Mouse (Mus musculus) hindbrain, embryonic 15.5 days (tissue): ENCODE measurements around the gene Ppfibp1. TPM values are rescaled to one million over a fixed set of nuclear protein-coding genes. Genes with fewer than 3 reads are reported as not detected.

Experiments used
- ATAC-seq: fragments of 200-750 bp; cut with Nextera tagmentation; 2 replicates; pipeline ENCODE4 v1.8.0; 2017; ENCODE audit warnings: low read depth, moderate number of reproducible peaks, moderate TSS enrichment; ENCODE audit not compliant: low FRiP score
- H3K27ac ChIP-seq: fragments of 300-500 bp; sonication (generic); replicated peaks from 2 replicates; pipeline ENCODE4 v1.5.1; 2015; ENCODE audit warnings: mild to moderate bottlenecking, inconsistent platforms
- H3K27me3 ChIP-seq: fragments of 300-500 bp; sonication (generic); 2 replicates; pipeline ENCODE4 v1.6.1; 2015; ENCODE audit warnings: control low read depth, inconsistent platforms
- H3K36me3 ChIP-seq: fragments of 300-500 bp; sonication (generic); 2 replicates; pipeline ENCODE4 v1.6.1; 2015; ENCODE audit warnings: control low read depth, inconsistent platforms
- H3K4me1 ChIP-seq: fragments of 300-500 bp; sonication (generic); replicated peaks from 2 replicates; pipeline ENCODE4 v1.6.1; 2015; ENCODE audit warnings: control low read depth, inconsistent platforms
- H3K4me2 ChIP-seq: fragments of 300-500 bp; sonication (generic); 2 replicates; pipeline ENCODE4 v1.6.1; 2015; ENCODE audit warnings: moderate library complexity, mild to moderate bottlenecking, inconsistent platforms
- H3K4me3 ChIP-seq: fragments of 300-500 bp; sonication (generic); 2 replicates; pipeline ENCODE4 v1.5.1; 2015; ENCODE audit warnings: mild to moderate bottlenecking, inconsistent platforms
- H3K9ac ChIP-seq: fragments of 300-500 bp; sonication (generic); 2 replicates; pipeline ENCODE4 v1.6.1; 2015; ENCODE audit warnings: inconsistent platforms
- H3K9me3 ChIP-seq: fragments of 300-500 bp; sonication (generic); 2 replicates; pipeline ENCODE4 v1.6.1; 2016; ENCODE audit warnings: control low read depth, inconsistent platforms
- WGBS: fragments of 180-500 bp; shearing (Covaris S2); methylation state at CpG from one replicate; pipeline ENCODE4 v1.1.7; 2015; 5-methylcytosine and 5-hydroxymethylcytosine counted together
- polyA plus RNA-seq: library from polyadenylated mRNA; unstranded; fragments of >200 nt; fragmentation: Nextera tagmentation; extraction: Ambion mirVana; gene quantifications from 2 replicates; pipeline ENCODE4 v1.2.1, GENCODE M21; 2015

Gene Ppfibp1
- 12.8 and 17.6 TPM in 2 replicates for polyA plus RNA-seq

DNA sequence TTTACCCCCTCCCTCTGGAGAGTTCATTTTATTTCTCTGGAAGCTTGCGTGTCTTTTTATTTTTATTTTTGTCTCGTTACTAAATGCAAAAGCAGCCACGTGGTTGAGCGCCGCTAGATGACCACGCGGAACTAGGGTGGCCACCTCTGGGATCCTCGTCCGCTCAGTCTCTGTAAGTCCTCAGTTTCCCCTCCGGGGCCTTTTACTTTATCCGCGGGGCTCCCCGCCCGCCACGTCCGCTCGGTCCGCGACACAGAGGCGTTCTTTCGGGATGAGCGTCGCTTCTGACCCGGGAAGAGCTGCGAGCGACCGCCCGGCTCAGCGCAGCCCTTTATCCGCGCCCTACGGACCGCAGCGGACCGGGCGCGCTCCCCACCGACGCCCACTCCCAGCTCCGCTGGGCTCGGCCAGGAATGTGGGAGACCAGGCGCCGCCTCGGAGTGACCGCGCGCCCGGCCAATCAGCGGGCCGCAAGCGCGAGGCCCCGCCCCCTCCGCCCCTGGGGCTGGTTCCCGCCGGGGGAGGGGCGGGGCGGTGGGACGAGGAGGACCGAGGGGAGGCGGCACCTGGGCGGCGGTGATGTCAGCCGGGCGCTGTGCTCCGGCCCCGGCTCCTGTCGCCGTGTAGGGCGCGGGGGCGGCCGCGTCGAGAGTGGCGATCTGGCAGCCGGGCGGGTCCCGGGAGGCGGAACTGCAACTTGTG lies at the start of gene Ppfibp1:
Gene Ppfibp1 (plus strand): TSS at position 530 of the 702 bp plus-strand sequence.
- WGBS, result under 1% methylated on average over 60 of the region's 80 CpGs
- H3K36me3 ChIP-seq, result no peaks in the 10 kb centered on the region
- H3K4me2 ChIP-seq, result peak within 1 kb of the TSS; percentile 86
- H3K4me1 ChIP-seq, result peaks cover 7% of the 10 kb centered on the region
- H3K27me3 ChIP-seq, result no peaks in the 10 kb centered on the region; the same call in 1 of the 2 replicates
- peak within 1 kb of the TSS; percentile 84 for H3K4me3 ChIP-seq
- peak within 1 kb of the TSS; percentile 61; the same call in 1 of the 2 replicates for H3K27ac ChIP-seq
- H3K9ac ChIP-seq, result peak within 1 kb of the TSS; percentile 74
- peak; percentile 95 for ATAC-seq
- no peaks in the 10 kb centered on the region for H3K9me3 ChIP-seq

- Histone ChIP-seq H3K4me2 (no peak overlapping the region), H3K4me1 (no peaks in the 10 kb centered on the region), H3K4me3 (no peak overlapping the region), H3K36me3 (no peaks in the 10 kb centered on the region), H3K27ac (no peak overlapping the region), H3K9ac (no peak overlapping the region), H3K27me3 (no peaks in the 10 kb centered on the region), H3K9me3 (no peaks in the 10 kb centered on the region)
- WGBS, result 96% methylated on average over 4 of the region's 4 CpGs
- no peak for ATAC-seq
These were observed 49.4 kb upstream of the Ppfibp1 start for GRCm38 (mm10) chr6:146838863-146839262.

DNA sequence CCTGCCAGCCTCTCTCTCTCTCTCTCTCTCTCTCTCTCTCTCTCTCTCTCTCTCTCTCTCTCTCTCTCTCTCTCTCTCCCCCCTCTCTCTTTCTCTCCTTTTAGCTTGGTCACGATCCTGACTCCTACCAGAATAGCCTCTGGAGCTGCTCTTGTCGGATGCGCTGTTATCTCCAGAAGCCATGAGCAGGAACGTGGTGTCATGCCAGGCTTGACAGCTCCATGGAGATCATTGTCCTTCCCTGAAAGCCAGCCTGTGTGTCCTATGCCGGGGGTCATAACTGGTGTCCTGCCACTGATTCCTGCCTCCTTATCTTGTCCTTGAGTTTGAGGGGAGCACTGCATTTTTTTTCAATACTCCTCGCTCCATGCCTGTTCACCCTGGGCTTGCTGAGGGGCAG lies 43.4 kb upstream of the Ppfibp1 start:
- H3K9ac ChIP-seq, result no peak overlapping the region
- no peak overlapping the region for H3K4me2 ChIP-seq
- no peaks in the 10 kb centered on the region for H3K27me3 ChIP-seq
- WGBS, result 78% methylated on average over 6 of the region's 6 CpGs
- no peak for ATAC-seq
- H3K27ac ChIP-seq, result no peak overlapping the region
- no peaks in the 10 kb centered on the region for H3K4me1 ChIP-seq
- no peaks in the 10 kb centered on the region for H3K36me3 ChIP-seq
- H3K4me3 ChIP-seq, result no peak overlapping the region
- H3K9me3 ChIP-seq, result no peaks in the 10 kb centered on the region

DNA sequence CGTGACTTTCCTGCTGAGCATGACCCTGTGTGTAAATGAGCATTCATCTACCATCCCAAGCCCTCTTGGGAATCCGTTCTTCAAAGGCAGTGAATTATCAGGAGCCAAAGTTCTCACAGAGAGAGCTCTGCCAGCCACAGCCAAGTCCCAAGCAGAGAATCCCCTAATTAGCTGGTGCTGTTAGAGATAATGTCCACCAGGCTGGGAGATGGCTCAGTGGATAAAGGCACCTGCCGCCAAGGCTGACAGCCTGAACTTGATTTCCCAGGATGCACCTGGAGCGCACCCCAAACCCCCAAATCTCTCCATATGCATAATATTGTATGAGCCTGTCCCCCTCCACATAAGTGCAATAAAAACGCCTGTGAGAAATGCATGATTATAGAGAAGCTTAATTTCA lies 42.9 kb upstream of the Ppfibp1 start:
- H3K4me1 ChIP-seq, result no peaks in the 10 kb centered on the region
- H3K9ac ChIP-seq, result no peak overlapping the region
- H3K4me2 ChIP-seq, result no peak overlapping the region
- H3K36me3 ChIP-seq, result no peaks in the 10 kb centered on the region
- H3K9me3 ChIP-seq, result no peaks in the 10 kb centered on the region
- ATAC-seq, result no peak
- H3K27me3 ChIP-seq, result no peaks in the 10 kb centered on the region
- H3K4me3 ChIP-seq, result no peak overlapping the region
- 74% methylated on average over 5 of the region's 5 CpGs for WGBS
- H3K27ac ChIP-seq, result no peak overlapping the region

DNA sequence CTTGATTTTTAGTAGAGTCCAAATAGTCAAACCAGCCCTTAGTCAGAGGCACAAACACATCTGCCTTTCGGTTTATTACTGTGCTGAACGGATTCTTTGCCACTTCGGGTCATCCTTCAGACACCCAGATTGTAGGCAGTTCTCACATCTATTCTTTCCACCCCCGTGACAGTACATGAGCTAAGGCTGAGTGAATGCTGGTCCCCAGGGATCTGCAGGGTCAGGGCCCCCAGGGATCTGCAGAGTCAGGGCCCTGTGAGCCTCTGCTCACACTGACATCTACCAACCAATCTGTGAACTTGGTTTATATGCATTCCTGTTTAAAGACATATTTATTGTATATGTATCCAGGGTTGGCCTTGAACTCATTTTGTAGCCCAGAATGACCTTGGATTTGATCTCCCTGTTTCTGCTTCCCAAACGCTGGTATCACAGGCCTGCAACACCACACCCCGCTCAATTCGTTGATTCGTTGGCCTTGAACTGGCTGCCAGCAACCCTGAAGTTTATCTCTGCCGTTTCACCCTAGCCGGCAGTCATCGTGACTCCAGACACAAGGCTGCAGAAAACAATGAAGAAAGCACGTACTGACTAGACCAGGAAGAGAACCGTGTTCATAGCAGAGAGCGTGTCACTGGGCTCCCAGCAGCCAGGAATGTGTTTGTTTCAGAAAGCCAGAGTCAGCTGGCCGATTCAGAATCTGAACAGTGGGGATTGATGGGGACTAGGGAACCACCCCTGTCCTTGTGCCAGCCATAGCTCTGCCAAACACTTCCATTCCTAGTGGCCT lies 42.1 kb upstream of the Ppfibp1 start:
- WGBS, result 73% methylated on average over 15 of the region's 15 CpGs
- 0 out of 2 replicates have a peak, but pooled peaks have one; percentile 54 for ATAC-seq

DNA sequence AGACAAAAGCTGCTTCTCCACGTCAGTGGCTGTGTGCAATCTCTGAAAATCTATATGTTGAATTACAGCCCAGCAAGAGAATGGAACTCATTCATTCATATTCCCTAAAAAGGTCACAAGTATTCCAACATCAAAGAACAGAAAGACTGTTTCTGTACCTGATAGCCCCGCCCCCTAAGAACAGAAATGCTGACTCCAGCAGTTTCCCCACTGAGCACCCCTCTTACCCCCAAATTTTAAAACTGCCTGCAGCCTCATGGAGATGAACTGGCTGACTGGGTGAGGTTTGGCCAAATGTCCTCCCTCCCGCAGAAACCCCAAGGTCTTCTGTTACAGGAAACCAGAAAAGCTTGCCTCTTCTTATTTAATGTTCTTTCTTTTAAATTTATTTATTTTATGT lies 40.9 kb upstream of the Ppfibp1 start:
- no peaks in the 10 kb centered on the region for H3K9me3 ChIP-seq
- no peak overlapping the region for H3K4me3 ChIP-seq
- no peak overlapping the region for H3K27ac ChIP-seq
- ATAC-seq, result no peak
- WGBS, result 85% methylated on average over 3 of the region's 3 CpGs
- no peaks in the 10 kb centered on the region for H3K36me3 ChIP-seq
- H3K4me2 ChIP-seq, result no peak overlapping the region
- no peak overlapping the region for H3K9ac ChIP-seq
- H3K27me3 ChIP-seq, result no peaks in the 10 kb centered on the region
- no peaks in the 10 kb centered on the region for H3K4me1 ChIP-seq

More for the DNA sequence above, 42.1 kb upstream of the Ppfibp1 start:
- no peaks in the 10 kb centered on the region for H3K27me3 ChIP-seq
- no peak overlapping the region for H3K27ac ChIP-seq
- no peaks in the 10 kb centered on the region for H3K4me1 ChIP-seq
- no peak overlapping the region for H3K9ac ChIP-seq
- H3K9me3 ChIP-seq, result no peaks in the 10 kb centered on the region
- no peak overlapping the region for H3K4me3 ChIP-seq
- H3K4me2 ChIP-seq, result no peak overlapping the region
- H3K36me3 ChIP-seq, result no peaks in the 10 kb centered on the region

DNA sequence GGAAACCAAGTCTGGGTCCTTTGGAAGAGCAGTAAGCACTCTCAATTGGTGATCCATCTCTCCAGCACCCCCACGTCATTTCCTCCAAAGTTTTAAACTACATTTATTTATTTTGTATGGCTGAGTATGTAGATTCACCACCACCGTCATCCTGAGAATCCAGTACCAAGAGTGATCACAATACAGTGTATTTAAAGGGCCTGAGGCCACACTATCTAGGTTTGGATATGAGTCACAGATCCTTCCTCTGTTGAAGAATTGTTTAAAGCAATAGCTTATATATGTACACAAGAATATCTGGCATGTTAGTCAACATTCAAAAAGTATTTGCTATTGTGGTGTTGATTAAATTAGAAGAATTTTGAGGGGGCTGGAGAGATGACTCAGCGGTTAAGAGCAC lies 40.0 kb upstream of the Ppfibp1 start:
- H3K4me2 ChIP-seq, result no peak overlapping the region

DNA sequence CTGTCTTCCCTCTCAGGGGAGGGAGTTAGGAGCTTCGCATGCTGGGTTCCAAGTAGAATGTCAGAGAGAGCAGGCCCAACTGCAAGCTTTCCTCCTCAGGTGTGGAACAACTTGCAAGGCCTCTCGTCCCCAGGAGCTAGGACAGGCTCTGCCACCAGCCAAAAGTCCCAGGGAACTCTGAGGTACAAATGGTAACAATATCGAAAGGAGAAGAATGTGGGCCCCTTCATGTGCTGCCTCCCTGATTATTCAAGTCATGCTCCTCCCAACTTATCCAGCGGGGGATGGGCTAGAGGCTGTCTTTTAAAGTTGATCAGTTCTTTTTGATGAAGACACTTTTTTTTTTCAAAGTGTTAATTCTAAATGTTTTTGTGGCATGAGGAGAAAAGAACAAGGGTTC lies 38.2 kb upstream of the Ppfibp1 start, which contains the start of gene Smco2:
Gene Smco2 (plus strand): TSS at position 55 of the 400 bp plus-strand sequence.
- 75% methylated on average over 4 of the region's 4 CpGs for WGBS
- H3K4me3 ChIP-seq, result no peak within 1 kb of the TSS
- H3K4me2 ChIP-seq, result no peak within 1 kb of the TSS
- no peak for ATAC-seq
- H3K4me1 ChIP-seq, result no peaks in the 10 kb centered on the region
- no peaks in the 10 kb centered on the region for H3K27me3 ChIP-seq
- no peaks in the 10 kb centered on the region for H3K9me3 ChIP-seq
- H3K36me3 ChIP-seq, result no peaks in the 10 kb centered on the region
- H3K9ac ChIP-seq, result no peak within 1 kb of the TSS
- H3K27ac ChIP-seq, result no peak within 1 kb of the TSS

More for the DNA sequence above, 40.0 kb upstream of the Ppfibp1 start:
- 91% methylated on average over 3 of the region's 3 CpGs for WGBS
- H3K27me3 ChIP-seq, result no peaks in the 10 kb centered on the region
- H3K36me3 ChIP-seq, result no peaks in the 10 kb centered on the region
- no peak overlapping the region for H3K4me3 ChIP-seq
- H3K4me1 ChIP-seq, result no peaks in the 10 kb centered on the region
- H3K9ac ChIP-seq, result no peak overlapping the region
- no peak for ATAC-seq
- H3K27ac ChIP-seq, result no peak overlapping the region
- H3K9me3 ChIP-seq, result no peaks in the 10 kb centered on the region

GRCm38 (mm10) chr6:146851916-146852315 lies 36.4 kb upstream of the Ppfibp1 start:
- Histone ChIP-seq H3K4me1 (no peaks in the 10 kb centered on the region), H3K9me3 (no peaks in the 10 kb centered on the region), H3K27me3 (no peaks in the 10 kb centered on the region), H3K36me3 (no peaks in the 10 kb centered on the region), H3K4me3 (no peak overlapping the region), H3K4me2 (no peak overlapping the region), H3K9ac (no peak overlapping the region), H3K27ac (no peak overlapping the region)
- no peak for ATAC-seq
- WGBS, result 90% methylated on average over 3 of the region's 3 CpGs

GRCm38 (mm10) chr6:146852739-146853138 lies 35.5 kb upstream of the Ppfibp1 start:
- ATAC-seq, result no peak
- Histone ChIP-seq H3K9ac (no peak overlapping the region), H3K9me3 (no peaks in the 10 kb centered on the region), H3K36me3 (no peaks in the 10 kb centered on the region), H3K4me3 (no peak overlapping the region), H3K4me1 (no peaks in the 10 kb centered on the region), H3K27me3 (no peaks in the 10 kb centered on the region), H3K27ac (no peak overlapping the region), H3K4me2 (no peak overlapping the region)
- WGBS, result 79% methylated on average over 4 of the region's 4 CpGs

DNA sequence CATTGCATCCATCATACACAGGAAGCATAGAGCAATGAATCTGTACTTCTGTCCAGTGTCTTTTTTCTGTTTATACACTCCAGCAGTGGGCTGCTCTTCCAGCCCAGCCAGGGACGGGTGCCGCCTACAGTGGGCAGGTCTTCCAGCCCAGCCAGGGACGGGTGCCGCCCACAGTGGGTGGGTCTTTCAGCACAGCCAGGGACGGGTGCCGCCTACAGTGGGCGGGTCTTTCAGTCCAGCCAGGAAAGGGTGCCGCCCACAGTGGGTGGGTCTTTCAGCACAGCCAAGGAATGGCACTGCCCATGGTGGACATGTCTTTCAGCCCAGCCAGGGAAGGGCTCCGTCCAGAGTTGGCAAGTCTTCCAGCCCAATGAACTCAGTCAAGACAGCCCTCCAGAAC lies 33.1 kb upstream of the Ppfibp1 start:
- peak; percentile 45; the same call in 1 of the 2 replicates for ATAC-seq
- H3K4me2 ChIP-seq, result no peak overlapping the region
- H3K36me3 ChIP-seq, result no peaks in the 10 kb centered on the region
- no peaks in the 10 kb centered on the region for H3K4me1 ChIP-seq
- H3K27ac ChIP-seq, result no peak overlapping the region
- H3K27me3 ChIP-seq, result no peaks in the 10 kb centered on the region
- no peak overlapping the region for H3K4me3 ChIP-seq
- H3K9ac ChIP-seq, result no peak overlapping the region
- 98% methylated on average over 9 of the region's 9 CpGs for WGBS
- H3K9me3 ChIP-seq, result no peaks in the 10 kb centered on the region

DNA sequence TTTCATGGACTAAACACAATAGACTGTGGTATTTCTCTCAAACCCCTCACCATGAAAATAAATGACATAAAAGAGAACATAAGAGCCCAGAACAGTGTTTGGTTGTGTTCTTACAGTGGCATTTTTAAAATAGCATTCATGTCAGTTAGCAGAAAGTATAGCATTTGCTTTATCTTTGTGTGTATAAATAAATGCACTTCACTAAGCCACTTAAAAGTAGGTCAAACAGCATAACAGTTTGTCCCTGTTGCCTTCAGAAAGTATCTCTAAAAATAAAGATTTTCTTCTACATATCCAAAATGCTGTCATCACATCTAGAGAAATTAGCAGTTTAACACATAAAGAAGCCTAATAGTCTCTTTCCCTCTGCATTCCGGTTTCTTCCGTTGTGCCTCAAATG lies 30.9 kb upstream of the Ppfibp1 start:
- no peak overlapping the region for H3K27ac ChIP-seq
- ATAC-seq, result no peak
- no peaks in the 10 kb centered on the region for H3K27me3 ChIP-seq
- H3K4me3 ChIP-seq, result no peak overlapping the region
- no peaks in the 10 kb centered on the region for H3K36me3 ChIP-seq
- H3K9ac ChIP-seq, result no peak overlapping the region
- no peaks in the 10 kb centered on the region for H3K4me1 ChIP-seq
- no peak overlapping the region for H3K4me2 ChIP-seq
- 95% methylated on average over 2 of the region's 2 CpGs for WGBS
- H3K9me3 ChIP-seq, result no peaks in the 10 kb centered on the region
